Mouse (Mus musculus) urinary bladder, adult 18-20 months (tissue): ENCODE measurements around the gene Pmepa1.

ENCODE experiments used
- DNase-seq, 2 experiments: peaks; one replicate each; pipeline ENCODE4 v3.0.0; 2022; ENCODE audit warnings: low spot score in 2 of 2, mixed read lengths in 2 of 2

The Pmepa1 gene

GRCm38 (mm10) chr2:173276409-173276808 is at the start of gene Pmepa1:
Pmepa1 (minus strand) TSS chr2:173276533.
- DNase-seq: peak; percentile 79 to 91

- no peak for DNase-seq
These were observed 45.4 kb upstream of the Pmepa1 start for GRCm38 (mm10) chr2:173321754-173322153.

GRCm38 (mm10) chr2:173321194-173321593 is 44.9 kb upstream of the Pmepa1 start:
- peak in 1 of 2 experiments; percentile 36 for DNase-seq

DNA sequence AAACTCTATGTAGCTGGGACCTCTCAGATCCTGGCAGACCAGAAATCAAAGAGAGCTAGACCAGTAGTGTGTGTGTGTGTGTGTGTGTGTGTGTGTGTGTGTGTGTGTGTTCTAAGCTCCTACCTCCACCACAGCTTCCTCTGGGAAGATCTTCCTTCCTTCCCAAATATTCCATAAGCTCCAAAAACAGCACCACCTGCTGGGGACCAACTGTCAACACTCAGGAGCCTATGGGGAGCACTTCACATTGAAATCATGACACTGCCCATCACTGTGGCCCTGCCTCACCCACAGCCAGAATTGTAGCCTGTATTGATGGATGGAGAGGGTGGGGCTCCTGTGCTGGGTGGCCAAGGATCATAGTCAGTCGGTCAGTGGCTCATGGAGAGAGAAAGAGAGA is 38.0 kb upstream of the Pmepa1 start:
- no peak for DNase-seq

DNA sequence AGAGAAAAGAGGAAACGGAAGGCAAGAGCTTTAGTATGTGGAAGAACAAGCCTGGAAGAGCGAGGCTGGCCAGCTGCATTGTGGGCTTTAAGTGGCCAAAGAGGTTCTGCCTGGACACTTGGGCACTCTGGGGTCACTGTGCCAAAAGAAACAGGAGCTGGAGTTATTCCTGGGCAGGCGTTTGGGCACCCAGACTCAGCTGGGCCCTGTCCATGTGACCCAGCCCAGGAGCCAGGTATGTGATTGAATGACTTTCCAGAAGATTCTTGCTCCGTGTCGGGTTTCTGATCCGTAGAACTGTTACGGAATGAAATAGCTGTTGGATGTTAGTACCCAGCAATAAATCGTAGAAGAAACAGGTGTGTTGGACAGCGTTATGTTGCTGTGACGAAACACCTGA is 32.2 kb upstream of the Pmepa1 start:
- DNase-seq: no peak

DNA sequence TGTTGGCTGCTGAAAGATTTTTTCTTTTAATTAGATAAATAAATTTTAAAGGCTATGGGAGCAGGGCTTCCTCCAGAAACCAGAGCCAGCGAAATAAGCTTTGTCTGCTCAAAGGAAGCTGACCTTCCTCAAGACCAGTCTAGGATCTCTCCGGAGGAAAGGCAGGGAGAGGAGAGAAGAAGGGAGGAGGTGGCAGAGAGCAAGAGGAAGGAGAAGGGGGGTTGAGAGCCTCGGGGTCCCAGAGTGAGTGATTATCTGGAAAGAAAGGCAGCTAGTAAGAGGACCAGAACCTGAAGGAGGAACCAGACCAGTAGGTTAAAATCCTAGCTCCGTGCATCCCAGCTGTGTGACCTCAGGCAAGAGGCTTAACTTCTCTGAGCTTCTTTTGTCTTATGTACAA is 31.7 kb upstream of the Pmepa1 start:
- DNase-seq: no peak

GRCm38 (mm10) chr2:173307561-173307960 is 31.2 kb upstream of the Pmepa1 start:
- DNase-seq: peak in 1 of 2 experiments; percentile 18

DNA sequence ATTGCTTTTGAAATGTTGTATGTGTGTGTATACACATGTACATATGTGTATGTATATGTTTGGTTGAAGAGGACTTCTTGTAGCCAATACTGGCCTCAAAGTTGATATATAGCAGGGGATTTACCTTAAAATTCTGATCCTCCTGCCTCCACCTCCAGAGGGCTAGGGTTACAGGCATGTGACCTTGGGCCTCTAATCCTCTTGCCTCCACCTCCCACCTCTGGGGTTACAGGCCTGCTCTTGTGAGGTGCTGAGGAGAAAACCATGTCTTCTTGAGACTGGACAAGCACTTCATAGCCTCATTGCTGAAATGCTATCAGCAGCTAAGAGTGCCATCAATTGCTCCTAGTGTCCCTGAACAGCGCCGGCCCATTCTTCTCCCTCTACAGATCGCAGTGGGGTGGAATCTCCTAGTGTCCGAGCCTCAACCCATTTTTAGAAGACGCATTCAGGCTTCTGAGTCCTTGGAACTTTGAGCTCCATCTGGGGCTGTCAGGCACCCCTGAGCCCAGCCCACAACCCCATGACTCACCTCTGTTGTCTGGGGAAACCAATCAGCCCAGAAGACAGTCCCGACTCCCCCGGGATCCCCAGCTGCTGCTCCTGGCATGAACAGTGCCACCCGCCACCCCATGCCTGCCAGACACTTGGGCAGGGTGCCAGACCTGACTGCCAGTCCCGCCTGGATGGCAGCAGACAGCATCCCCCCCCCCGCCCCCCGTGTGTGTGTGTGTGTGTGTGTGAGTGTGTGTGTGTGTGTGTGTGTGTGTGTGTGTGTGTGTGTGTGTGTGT is 30.6 kb upstream of the Pmepa1 start:
- peak; percentile 37 to 39 for DNase-seq

DNA sequence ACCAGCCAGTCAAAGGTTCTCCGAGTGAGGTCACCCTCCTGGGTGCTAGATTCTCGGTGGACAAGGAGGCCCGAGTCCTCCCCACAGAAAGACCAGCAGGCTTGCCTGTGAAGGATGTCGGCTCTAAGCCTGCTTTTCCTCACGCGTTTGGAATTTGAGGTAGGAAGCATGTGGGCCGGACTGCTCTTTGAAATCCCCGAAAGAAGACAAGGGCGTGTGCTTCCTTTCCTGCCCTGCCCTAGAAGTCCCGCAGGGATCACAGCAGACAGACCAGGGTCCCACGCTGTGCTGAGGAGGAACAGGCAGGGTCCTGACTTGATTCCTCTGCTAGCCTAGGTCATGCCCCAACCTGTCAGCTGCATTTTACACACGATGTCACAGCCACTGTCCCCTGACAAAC is 28.7 kb upstream of the Pmepa1 start:
- DNase-seq: no peak

DNA sequence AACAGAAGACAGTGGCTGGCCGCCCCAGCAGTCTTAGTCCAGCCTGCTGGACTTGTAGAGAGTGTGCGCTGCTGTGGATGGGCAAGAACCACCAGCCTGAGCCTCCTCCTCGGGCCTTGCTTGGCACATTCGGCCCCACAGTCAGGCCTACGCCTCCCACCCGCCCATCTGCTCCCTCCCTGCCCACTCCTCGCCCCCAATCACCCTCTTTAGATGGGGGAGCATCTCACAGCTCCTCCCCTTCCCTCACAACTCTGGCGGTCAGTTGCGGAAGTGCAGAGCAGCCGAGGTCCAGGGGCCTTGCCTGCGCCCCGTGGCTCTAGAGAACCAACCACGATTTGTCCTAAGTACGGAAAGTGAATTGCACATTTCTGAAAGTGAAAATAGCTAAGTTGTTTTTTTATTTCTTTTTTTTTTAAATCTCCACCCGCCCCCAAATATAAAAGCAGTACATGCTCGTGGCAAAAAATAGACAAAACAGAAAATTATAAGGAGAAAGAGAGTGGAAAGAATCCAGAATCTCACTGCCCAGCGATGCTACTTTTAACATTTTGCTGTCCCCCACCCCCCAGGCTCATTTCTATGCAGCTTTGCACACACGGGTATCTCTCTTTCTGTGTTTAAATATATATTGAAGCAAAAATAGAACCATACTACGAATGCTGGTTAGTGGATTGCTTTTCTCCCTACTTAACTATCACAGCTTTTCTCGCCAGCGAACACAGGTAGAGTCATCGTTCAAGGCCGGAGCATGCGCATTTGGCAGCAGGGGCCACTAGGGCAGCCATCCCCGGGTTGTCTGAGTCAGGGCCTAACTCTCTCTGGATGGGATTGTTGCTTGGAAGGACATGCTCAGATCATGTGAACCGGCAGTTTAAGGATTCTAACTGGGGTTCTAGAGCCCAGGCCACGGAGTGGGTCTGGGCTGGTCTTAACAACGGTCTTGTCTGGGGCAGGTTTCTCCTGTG is 24.6 kb upstream of the Pmepa1 start:
- DNase-seq: no peak

GRCm38 (mm10) chr2:173296408-173296807 is 20.1 kb upstream of the Pmepa1 start:
- no peak for DNase-seq

- no peak for DNase-seq
These were observed 16.7 kb upstream of the Pmepa1 start for GRCm38 (mm10) chr2:173293042-173293441.

GRCm38 (mm10) chr2:173292551-173292950 is 16.2 kb upstream of the Pmepa1 start:
- DNase-seq: no peak

GRCm38 (mm10) chr2:173290981-173291380 is 14.6 kb upstream of the Pmepa1 start:
- no peak for DNase-seq

DNA sequence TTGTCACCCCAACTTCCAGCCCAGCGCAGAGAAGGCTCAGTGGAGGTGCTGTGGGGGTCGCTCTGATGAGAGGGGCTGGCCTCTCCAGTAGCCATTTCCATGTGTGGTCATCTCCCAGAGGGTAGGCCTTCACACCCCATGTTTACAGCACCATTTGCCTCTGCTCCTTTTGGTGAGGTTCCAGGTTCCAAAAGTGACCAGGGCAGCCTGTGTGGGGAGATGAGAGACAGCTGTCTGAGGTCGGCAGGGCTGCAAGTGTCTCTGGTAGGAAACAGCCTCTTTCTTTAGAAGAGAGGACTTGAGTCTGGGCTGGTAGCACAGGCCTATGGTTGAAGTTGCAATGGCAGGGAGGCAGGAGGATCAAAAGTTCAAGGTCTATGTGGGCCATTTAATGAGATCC is 13.6 kb upstream of the Pmepa1 start:
- no peak for DNase-seq

- DNase-seq: no peak
These were observed 9.6 kb upstream of the Pmepa1 start for GRCm38 (mm10) chr2:173285816-173286538.

- no peak for DNase-seq
These were observed 8.4 kb upstream of the Pmepa1 start for GRCm38 (mm10) chr2:173284771-173285170.

DNA sequence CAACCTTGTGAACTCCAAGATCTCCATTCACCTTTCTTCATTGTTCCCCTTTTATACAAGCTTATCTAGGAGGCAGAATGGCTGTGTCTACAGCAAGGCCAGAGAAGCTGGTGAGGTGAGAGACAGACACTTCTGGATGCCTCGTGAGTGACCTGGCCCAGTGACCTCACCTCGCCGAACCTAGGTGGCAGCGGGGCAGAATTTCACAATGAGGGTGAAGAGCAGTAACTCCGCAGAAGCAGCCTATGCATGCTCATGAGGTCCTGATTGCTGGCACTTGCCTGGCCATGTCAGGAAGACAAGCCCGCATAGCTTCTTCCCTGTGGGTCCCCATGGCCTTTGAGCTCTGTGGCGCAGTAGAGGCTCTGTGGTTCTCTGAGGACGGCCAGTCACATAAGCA is 5.9 kb upstream of the Pmepa1 start:
- DNase-seq: no peak

- no peak for DNase-seq
These were observed 4.9 kb upstream of the Pmepa1 start for GRCm38 (mm10) chr2:173281021-173281937.

- no peak for DNase-seq
These were observed 2.7 kb upstream of the Pmepa1 start for GRCm38 (mm10) chr2:173278846-173279580.
